Mouse (Mus musculus): Measurements from ENCODE around the gene Hspa12b. TPM values are rescaled to one million over a fixed set of nuclear protein-coding genes. Genes with fewer than 3 reads are reported as not detected.

The Hspa12b gene
- polyA plus RNA-seq, 1 experiment from 2014 or later = 10.0 TPM

GRCm38 (mm10) chr2:131177932-131178331, 50.9 kb downstream of the Hspa12b start:
- no peak for ATAC-seq (ENCODE audit: low FRiP score, low TSS enrichment)
- peak overlapping the region; percentile 97 for H3K4me2 ChIP-seq (replicated peaks; ENCODE audit: low read depth, low read length)
- WGBS = 81% methylated on average over 9 of the region's 9 CpGs
- H3K9me3 ChIP-seq (ENCODE audit: control insufficient read depth, low read length) = no peaks in the 10 kb centered on the region
- peaks cover 42% of the 10 kb centered on the region for H3K4me1 ChIP-seq (ENCODE audit: control insufficient read depth, insufficient read depth, low read length)
- H3K9ac ChIP-seq (ENCODE audit: low read depth, low read length) = peak overlapping the region; percentile 90; the same call in 1 of the 2 replicates
- peaks cover 12% of the 10 kb centered on the region; the same call in 1 of the 2 replicates for H3K36me3 ChIP-seq (ENCODE audit: control insufficient read depth, insufficient read depth, low read length)
- H3K27me3 ChIP-seq (ENCODE audit: control insufficient read depth, insufficient read depth, low read length) = peaks cover 13% of the 10 kb centered on the region
- peak overlapping the region; percentile 75 for H3K4me3 ChIP-seq (ENCODE audit: low read length)
- H3K27ac ChIP-seq (ENCODE audit: low read depth, low read length) = no peak overlapping the region

DNA sequence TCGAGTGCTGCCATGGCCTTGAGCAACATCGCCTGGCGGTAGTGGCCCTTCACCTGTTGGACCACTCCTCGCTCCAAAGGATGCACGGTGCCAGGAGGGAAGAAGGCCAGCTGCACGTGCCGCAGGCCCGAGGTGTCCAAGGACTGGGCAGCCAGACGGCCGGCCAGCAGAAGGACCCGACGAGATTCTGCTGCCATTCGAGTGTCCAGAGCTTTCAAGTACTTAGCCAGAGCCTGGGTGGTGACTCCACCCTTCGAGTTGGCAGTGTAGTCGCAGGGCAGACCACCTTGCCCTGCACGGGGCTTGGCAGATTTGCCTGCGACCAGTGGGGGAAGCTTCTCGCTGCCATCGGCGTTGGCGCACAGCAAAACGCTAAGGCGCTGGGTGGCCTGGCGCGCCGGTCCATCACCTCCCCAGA, 51.8 kb downstream of the Hspa12b start:
- 0 out of 2 replicates have a peak, but pooled peaks cover 5% of the 10 kb centered on the region for H3K27me3 ChIP-seq (ENCODE audit: control insufficient read depth, insufficient read depth, low read length)
- peak overlapping the region; percentile 90 for H3K9ac ChIP-seq (ENCODE audit: low read depth, low read length)
- ATAC-seq (ENCODE audit: low FRiP score, low TSS enrichment) = no peak
- WGBS = 32% methylated on average over 26 of the region's 26 CpGs
- no peaks in the 10 kb centered on the region for H3K9me3 ChIP-seq (ENCODE audit: control insufficient read depth, low read length)
- H3K4me3 ChIP-seq (ENCODE audit: low read length) = peak overlapping the region; percentile 75
- H3K4me1 ChIP-seq (ENCODE audit: control insufficient read depth, insufficient read depth, low read length) = peaks cover 42% of the 10 kb centered on the region
- peak overlapping the region; percentile 97 for H3K4me2 ChIP-seq (replicated peaks; ENCODE audit: low read depth, low read length)
- H3K27ac ChIP-seq (ENCODE audit: low read depth, low read length) = no peak overlapping the region; the same call in 1 of the 2 replicates
- peaks cover 12% of the 10 kb centered on the region; the same call in 1 of the 2 replicates for H3K36me3 ChIP-seq (ENCODE audit: control insufficient read depth, insufficient read depth, low read length)

DNA sequence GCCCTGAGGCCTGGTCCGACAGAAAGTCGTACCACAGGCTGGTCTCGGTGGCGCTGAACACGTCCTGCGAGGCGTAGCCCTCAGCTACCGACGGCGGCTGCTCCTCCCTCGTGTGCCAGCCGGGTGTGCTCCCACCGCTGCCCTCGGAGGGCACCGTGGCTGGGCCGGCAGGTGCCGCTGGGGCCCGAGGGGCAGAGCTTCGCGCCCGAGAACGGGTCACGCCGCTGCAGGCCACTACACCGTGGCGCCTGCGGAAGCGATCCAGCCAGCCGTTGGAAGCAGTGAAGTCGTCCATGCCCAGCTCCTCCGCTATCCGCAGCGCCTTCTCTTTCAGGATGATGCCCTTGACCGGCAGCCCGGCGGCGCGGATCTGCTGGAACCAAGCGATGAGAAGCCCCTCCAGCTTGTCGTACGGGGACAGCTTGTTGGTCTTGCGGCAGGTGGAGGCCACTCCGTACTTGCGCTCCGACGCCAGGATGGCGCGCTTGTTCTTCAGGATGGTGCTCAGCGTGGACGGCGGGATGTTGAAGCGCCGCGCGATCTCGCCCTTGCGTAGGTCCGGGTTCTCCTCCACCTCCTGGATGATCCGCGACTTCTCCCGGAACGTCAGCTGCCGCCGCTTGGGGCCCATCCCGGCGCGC, 52.3 kb downstream of the Hspa12b start:
- H3K9ac ChIP-seq (ENCODE audit: low read depth, low read length) = peak overlapping the region; percentile 90
- H3K27ac ChIP-seq (ENCODE audit: low read depth, low read length) = peak overlapping the region; percentile 65; the same call in 1 of the 2 replicates
- WGBS = under 1% methylated on average over 61 of the region's 67 CpGs

DNA sequence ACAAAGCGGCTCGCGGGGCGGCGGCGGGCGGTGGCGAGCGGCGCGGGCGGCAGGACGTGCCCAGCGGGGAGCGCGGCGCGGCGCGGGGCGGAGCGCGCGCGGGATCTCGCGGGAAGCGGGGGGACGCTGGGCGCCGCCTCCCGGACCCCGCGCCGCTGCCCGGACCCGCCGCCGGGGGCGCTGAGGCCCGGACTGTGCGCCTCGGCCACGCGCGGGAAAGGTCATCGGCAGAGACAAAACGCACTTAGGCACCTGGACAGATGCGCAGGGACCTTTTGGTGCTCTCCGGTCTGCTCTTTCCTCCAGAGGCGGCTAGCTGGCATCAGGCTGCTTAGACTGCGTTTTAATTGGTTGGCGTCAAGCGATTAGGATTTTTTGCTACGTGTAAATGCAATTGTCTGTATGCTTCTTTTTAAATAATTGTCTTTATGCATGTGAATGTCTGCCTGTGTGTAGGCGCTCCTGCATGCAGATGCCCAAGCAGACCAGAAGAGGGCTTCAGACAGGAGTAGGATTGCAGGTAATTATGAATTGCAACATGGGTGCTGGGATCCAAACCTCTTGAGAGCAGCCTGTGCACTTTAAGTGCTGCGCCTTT, 53.0 kb downstream of the Hspa12b start, which contains the start of gene Cenpb:
Gene Cenpb, minus strand, starts transcription at position 78 of the 598 bp plus-strand sequence.
- peak; percentile 87 for ATAC-seq (ENCODE audit: low FRiP score, low TSS enrichment)
- Histone ChIP-seq H3K36me3 (ENCODE audit: control insufficient read depth, insufficient read depth, low read length) (peaks cover 12% of the 10 kb centered on the region; the same call in 1 of the 2 replicates), H3K9me3 (ENCODE audit: control insufficient read depth, low read length) (no peaks in the 10 kb centered on the region), H3K9ac (ENCODE audit: low read depth, low read length) (peak within 1 kb of the TSS; percentile 90), H3K4me1 (ENCODE audit: control insufficient read depth, insufficient read depth, low read length) (peaks cover 38% of the 10 kb centered on the region), H3K27ac (ENCODE audit: low read depth, low read length) (peak within 1 kb of the TSS; percentile 78), H3K4me2 (replicated peaks; ENCODE audit: low read depth, low read length) (peak within 1 kb of the TSS; percentile 97), H3K4me3 (ENCODE audit: low read length) (peak within 1 kb of the TSS; percentile 75), H3K27me3 (ENCODE audit: control insufficient read depth, insufficient read depth, low read length) (no peaks in the 10 kb centered on the region)
- WGBS = 6% methylated on average over 24 of the region's 57 CpGs

More for the DNA sequence above, 52.3 kb downstream of the Hspa12b start:
- Histone ChIP-seq H3K4me1 (ENCODE audit: control insufficient read depth, insufficient read depth, low read length) (peaks cover 42% of the 10 kb centered on the region), H3K36me3 (ENCODE audit: control insufficient read depth, insufficient read depth, low read length) (peaks cover 12% of the 10 kb centered on the region; the same call in 1 of the 2 replicates), H3K4me2 (replicated peaks; ENCODE audit: low read depth, low read length) (peak overlapping the region; percentile 97), H3K27me3 (ENCODE audit: control insufficient read depth, insufficient read depth, low read length) (no peaks in the 10 kb centered on the region), H3K4me3 (ENCODE audit: low read length) (peak overlapping the region; percentile 75), H3K9me3 (ENCODE audit: control insufficient read depth, low read length) (no peaks in the 10 kb centered on the region)
- ATAC-seq (ENCODE audit: low FRiP score, low TSS enrichment) = peak; percentile 56

DNA sequence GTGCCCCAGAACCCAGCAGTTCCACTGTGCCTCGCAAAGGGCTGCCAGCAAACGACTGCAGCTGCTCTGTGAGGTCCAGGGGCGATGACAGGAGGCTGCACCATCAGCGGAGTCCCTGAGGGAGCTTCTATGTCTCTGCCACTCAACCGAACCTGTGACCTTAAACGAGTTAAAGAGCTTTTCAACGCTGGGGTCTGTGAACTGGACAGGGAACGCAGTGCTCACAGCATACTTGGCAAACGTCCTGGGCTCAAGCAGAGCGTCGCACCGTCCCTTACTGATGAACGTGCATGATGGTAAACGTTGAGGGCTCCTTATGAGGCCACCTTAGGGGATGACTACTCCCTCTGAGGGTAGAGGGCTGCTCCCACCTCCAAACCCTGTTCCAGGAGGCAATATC, 59.3 kb downstream of the Hspa12b start:
- peaks cover 3% of the 10 kb centered on the region; the same call in 1 of the 2 replicates for H3K27me3 ChIP-seq (ENCODE audit: control insufficient read depth, insufficient read depth, low read length)
- H3K4me2 ChIP-seq (replicated peaks; ENCODE audit: low read depth, low read length) = peak overlapping the region; percentile 82
- H3K9me3 ChIP-seq (ENCODE audit: control insufficient read depth, low read length) = no peaks in the 10 kb centered on the region
- peaks cover 37% of the 10 kb centered on the region for H3K4me1 ChIP-seq (ENCODE audit: control insufficient read depth, insufficient read depth, low read length)
- 2% methylated on average over 14 of the region's 14 CpGs for WGBS
- peak overlapping the region; percentile 38; the same call in 1 of the 2 replicates for H3K27ac ChIP-seq (ENCODE audit: low read depth, low read length)
- ATAC-seq (ENCODE audit: low FRiP score, low TSS enrichment) = no peak
- H3K9ac ChIP-seq (ENCODE audit: low read depth, low read length) = peak overlapping the region; percentile 68
- H3K4me3 ChIP-seq (ENCODE audit: low read length) = peak overlapping the region; percentile 64
- peaks cover 2% of the 10 kb centered on the region; the same call in 1 of the 2 replicates for H3K36me3 ChIP-seq (ENCODE audit: control insufficient read depth, insufficient read depth, low read length)

DNA sequence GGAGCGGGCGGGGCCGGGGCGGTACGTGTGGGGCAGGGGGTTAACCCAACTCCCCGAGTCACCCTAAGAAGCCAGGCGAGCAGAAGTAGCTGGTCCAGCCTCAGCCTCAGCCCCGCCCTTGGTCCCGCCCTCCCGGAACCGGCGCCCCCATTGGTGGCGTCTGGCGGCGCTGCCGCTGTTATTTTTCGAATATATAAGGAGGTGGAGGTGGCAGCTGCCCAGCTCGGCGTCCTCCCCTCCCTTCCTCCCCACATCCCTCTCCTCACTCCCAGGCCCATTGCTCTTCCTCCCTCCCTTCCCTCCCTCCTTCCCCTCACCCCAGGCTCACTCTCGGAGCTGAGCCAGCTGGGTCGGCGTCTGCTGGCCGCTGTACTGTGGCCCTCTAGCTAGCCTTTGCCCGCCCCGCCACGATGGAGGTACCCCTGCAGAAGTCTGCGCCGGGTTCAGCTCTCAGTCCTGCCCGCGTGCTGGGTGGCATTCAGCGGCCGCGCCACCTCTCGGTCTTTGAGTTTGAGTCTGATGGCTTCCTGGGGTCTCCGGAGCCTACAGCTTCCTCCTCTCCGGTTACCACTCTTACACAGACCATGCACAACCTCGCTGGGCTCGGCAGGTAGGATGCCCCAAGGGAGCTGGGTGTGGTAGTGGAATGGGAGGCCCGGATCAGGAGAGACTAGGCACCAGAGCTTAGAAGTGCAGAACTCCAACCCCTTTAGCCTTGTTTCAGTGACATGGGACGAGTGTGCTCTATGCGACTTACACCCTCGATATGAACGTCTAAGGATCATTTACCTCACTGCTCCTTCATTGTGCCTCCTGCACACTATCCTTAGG, 59.9 kb downstream of the Hspa12b start, which contains the start of the genes Cdc25b and Spef1:
Gene Cdc25b, plus strand, starts transcription at position 179 of the 831 bp plus-strand sequence.
Gene Spef1, minus strand, starts transcription at position 512 of the 831 bp plus-strand sequence.
- Histone ChIP-seq H3K27me3 (ENCODE audit: control insufficient read depth, insufficient read depth, low read length) (peaks cover 3% of the 10 kb centered on the region; the same call in 1 of the 2 replicates), H3K4me2 (replicated peaks; ENCODE audit: low read depth, low read length) (peak within 1 kb of the TSS; percentile 82), H3K9me3 (ENCODE audit: control insufficient read depth, low read length) (no peaks in the 10 kb centered on the region), H3K4me3 (ENCODE audit: low read length) (peak within 1 kb of the TSS; percentile 64), H3K36me3 (ENCODE audit: control insufficient read depth, insufficient read depth, low read length) (peaks cover 6% of the 10 kb centered on the region; the same call in 1 of the 2 replicates), H3K4me1 (ENCODE audit: control insufficient read depth, insufficient read depth, low read length) (peaks cover 38% of the 10 kb centered on the region), H3K9ac (ENCODE audit: low read depth, low read length) (peak within 1 kb of the TSS; percentile 68), H3K27ac (ENCODE audit: low read depth, low read length) (peak within 1 kb of the TSS; percentile 38; the same call in 1 of the 2 replicates)
- ATAC-seq (ENCODE audit: low FRiP score, low TSS enrichment) = peak; percentile 89
- under 1% methylated on average over 43 of the region's 43 CpGs for WGBS

GRCm38 (mm10) chr2:131187602-131187922, 60.5 kb downstream of the Hspa12b start:
- 25% methylated on average over 3 of the region's 3 CpGs for WGBS
- H3K9ac ChIP-seq (ENCODE audit: low read depth, low read length) = peak overlapping the region; percentile 68
- H3K27me3 ChIP-seq (ENCODE audit: control insufficient read depth, insufficient read depth, low read length) = peaks cover 3% of the 10 kb centered on the region; the same call in 1 of the 2 replicates
- no peak for ATAC-seq (ENCODE audit: low FRiP score, low TSS enrichment)
- H3K36me3 ChIP-seq (ENCODE audit: control insufficient read depth, insufficient read depth, low read length) = peaks cover 9% of the 10 kb centered on the region
- H3K4me1 ChIP-seq (ENCODE audit: control insufficient read depth, insufficient read depth, low read length) = peaks cover 38% of the 10 kb centered on the region
- peak overlapping the region; percentile 82 for H3K4me2 ChIP-seq (replicated peaks; ENCODE audit: low read depth, low read length)
- H3K4me3 ChIP-seq (ENCODE audit: low read length) = peak overlapping the region; percentile 64
- H3K27ac ChIP-seq (ENCODE audit: low read depth, low read length) = peak overlapping the region; percentile 38; the same call in 1 of the 2 replicates
- no peaks in the 10 kb centered on the region for H3K9me3 ChIP-seq (ENCODE audit: control insufficient read depth, low read length)

DNA sequence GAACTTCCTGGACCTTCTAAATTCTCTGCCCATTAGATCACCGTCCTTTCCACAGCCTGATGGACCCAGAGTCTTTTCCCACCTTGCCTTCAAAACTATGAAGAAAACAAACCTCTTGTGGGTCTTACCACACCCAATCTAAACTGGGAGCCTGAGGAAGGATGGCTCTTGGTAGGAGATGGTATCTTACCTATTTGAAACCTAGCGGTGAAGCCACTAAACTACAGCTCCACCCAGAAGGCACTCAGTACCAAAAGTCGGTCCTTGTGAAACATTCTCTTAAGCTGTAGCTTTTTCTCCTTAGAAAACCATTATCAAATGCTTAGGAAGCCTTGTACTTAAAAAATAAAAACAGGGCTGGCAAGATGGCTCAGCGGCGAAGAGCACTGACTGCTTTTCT, 61.2 kb downstream of the Hspa12b start:
- no peaks in the 10 kb centered on the region for H3K9me3 ChIP-seq (ENCODE audit: control insufficient read depth, low read length)
- ATAC-seq (ENCODE audit: low FRiP score, low TSS enrichment) = no peak
- peak overlapping the region; percentile 82; the same call in 1 of the 2 replicates for H3K4me2 ChIP-seq (replicated peaks; ENCODE audit: low read depth, low read length)
- H3K9ac ChIP-seq (ENCODE audit: low read depth, low read length) = no peak overlapping the region
- peaks cover 17% of the 10 kb centered on the region for H3K36me3 ChIP-seq (ENCODE audit: control insufficient read depth, insufficient read depth, low read length)
- H3K27ac ChIP-seq (ENCODE audit: low read depth, low read length) = no peak overlapping the region
- peaks cover 3% of the 10 kb centered on the region; the same call in 1 of the 2 replicates for H3K27me3 ChIP-seq (ENCODE audit: control insufficient read depth, insufficient read depth, low read length)
- H3K4me3 ChIP-seq (ENCODE audit: low read length) = no peak overlapping the region
- peaks cover 38% of the 10 kb centered on the region for H3K4me1 ChIP-seq (ENCODE audit: control insufficient read depth, insufficient read depth, low read length)
- 92% methylated on average over 5 of the region's 5 CpGs for WGBS
